Mouse (Mus musculus): ENCODE measurements at regions not wholly inside any gene's neighbourhood (a gene's known extent, or its start where the extent isn't known, plus 50 kb on each side); places are given as distances from the start of the nearest gene placed in this dataset.

- Histone ChIP-seq H3K9me3 (ENCODE audit: control insufficient read depth, low read length) (no peaks in the 10 kb centered on the region), H3K27ac (ENCODE audit: low read depth, low read length) (no peak overlapping the region), H3K36me3 (ENCODE audit: control insufficient read depth, insufficient read depth, low read length) (no peaks in the 10 kb centered on the region), H3K4me3 (ENCODE audit: low read depth, low read length) (no peak overlapping the region), H3K4me2 (no peak overlapping the region), H3K9ac (ENCODE audit: low read length) (no peak overlapping the region), H3K27me3 (ENCODE audit: control insufficient read depth, insufficient read depth, low read length) (no peaks in the 10 kb centered on the region), H3K4me1 (ENCODE audit: control insufficient read depth, insufficient read depth, low read length) (no peaks in the 10 kb centered on the region)
- DNase-seq (ENCODE audit: low spot score, missing footprints), result no peak
- WGBS, result 92% methylated on average over 10 of the region's 10 CpGs
- ATAC-seq (ENCODE audit: low FRiP score), result no peak
These were observed 80.6 kb upstream of the F13a1 start for GRCm38 (mm10) chr13:37130637-37131036.

- Histone ChIP-seq H3K27ac (ENCODE audit: low read depth, low read length) (no peak overlapping the region), H3K36me3 (ENCODE audit: control insufficient read depth, insufficient read depth, low read length) (no peaks in the 10 kb centered on the region), H3K4me3 (ENCODE audit: low read depth, low read length) (no peak overlapping the region), H3K4me2 (no peak overlapping the region), H3K27me3 (ENCODE audit: control insufficient read depth, insufficient read depth, low read length) (no peaks in the 10 kb centered on the region), H3K9me3 (ENCODE audit: control insufficient read depth, low read length) (no peaks in the 10 kb centered on the region), H3K9ac (ENCODE audit: low read length) (no peak overlapping the region), H3K4me1 (ENCODE audit: control insufficient read depth, insufficient read depth, low read length) (no peaks in the 10 kb centered on the region)
- DNase-seq (ENCODE audit: low spot score, missing footprints) (no peak), ATAC-seq (ENCODE audit: low FRiP score) (no peak)
- WGBS, result 91% methylated on average over 4 of the region's 4 CpGs
These were observed 71.6 kb upstream of the F13a1 start for GRCm38 (mm10) chr13:37121602-37122001.

GRCm38 (mm10) chr13:37120219-37120618, 70.2 kb upstream of the F13a1 start:
- H3K27me3 ChIP-seq (ENCODE audit: control insufficient read depth, insufficient read depth, low read length), result no peaks in the 10 kb centered on the region
- H3K9me3 ChIP-seq (ENCODE audit: control insufficient read depth, low read length), result no peaks in the 10 kb centered on the region
- H3K4me3 ChIP-seq (ENCODE audit: low read depth, low read length), result no peak overlapping the region
- H3K4me1 ChIP-seq (ENCODE audit: control insufficient read depth, insufficient read depth, low read length), result no peaks in the 10 kb centered on the region
- WGBS, result 86% methylated on average over 2 of the region's 2 CpGs
- no peaks in the 10 kb centered on the region for H3K36me3 ChIP-seq (ENCODE audit: control insufficient read depth, insufficient read depth, low read length)
- H3K4me2 ChIP-seq, result no peak overlapping the region
- DNase-seq (ENCODE audit: low spot score, missing footprints), result no peak
- H3K27ac ChIP-seq (ENCODE audit: low read depth, low read length), result no peak overlapping the region
- ATAC-seq (ENCODE audit: low FRiP score), result no peak
- H3K9ac ChIP-seq (ENCODE audit: low read length), result no peak overlapping the region

GRCm38 (mm10) chr13:37114324-37114723, 64.3 kb upstream of the F13a1 start:
- H3K27ac ChIP-seq (ENCODE audit: low read depth, low read length), result no peak overlapping the region
- H3K9me3 ChIP-seq (ENCODE audit: control insufficient read depth, low read length), result no peaks in the 10 kb centered on the region
- H3K27me3 ChIP-seq (ENCODE audit: control insufficient read depth, insufficient read depth, low read length), result no peaks in the 10 kb centered on the region
- ATAC-seq (ENCODE audit: low FRiP score), result no peak
- 92% methylated on average over 5 of the region's 5 CpGs for WGBS
- no peaks in the 10 kb centered on the region for H3K4me1 ChIP-seq (ENCODE audit: control insufficient read depth, insufficient read depth, low read length)
- no peak overlapping the region for H3K4me2 ChIP-seq
- no peak for DNase-seq (ENCODE audit: low spot score, missing footprints)
- no peak overlapping the region for H3K4me3 ChIP-seq (ENCODE audit: low read depth, low read length)
- H3K9ac ChIP-seq (ENCODE audit: low read length), result no peak overlapping the region
- no peaks in the 10 kb centered on the region for H3K36me3 ChIP-seq (ENCODE audit: control insufficient read depth, insufficient read depth, low read length)

DNA sequence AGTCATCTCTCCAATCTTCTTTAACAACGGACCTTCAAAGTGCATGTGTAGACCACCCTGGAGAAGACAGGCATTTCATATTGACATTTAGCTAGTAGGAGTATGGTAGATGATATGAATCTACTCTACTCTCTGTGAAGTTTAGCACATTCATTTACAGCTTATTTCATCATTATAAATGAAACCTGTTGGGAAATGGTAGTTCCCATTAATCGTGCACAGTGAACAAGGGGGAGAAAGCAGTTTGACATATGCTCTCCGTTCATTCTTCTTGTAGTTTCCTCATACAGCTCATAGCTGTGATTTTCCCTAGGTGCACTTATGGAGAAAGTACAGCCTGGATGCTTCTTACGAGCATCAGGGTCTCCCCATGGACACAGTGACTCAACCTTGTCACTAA, 61.7 kb upstream of the F13a1 start:
- H3K27me3 ChIP-seq (ENCODE audit: control insufficient read depth, insufficient read depth, low read length), result no peaks in the 10 kb centered on the region
- H3K4me3 ChIP-seq (ENCODE audit: low read depth, low read length), result no peak overlapping the region
- no peak overlapping the region for H3K27ac ChIP-seq (ENCODE audit: low read depth, low read length)
- H3K36me3 ChIP-seq (ENCODE audit: control insufficient read depth, insufficient read depth, low read length), result no peaks in the 10 kb centered on the region
- no peak overlapping the region for H3K9ac ChIP-seq (ENCODE audit: low read length)
- no peak overlapping the region for H3K4me2 ChIP-seq
- no peak for DNase-seq (ENCODE audit: low spot score, missing footprints)
- H3K4me1 ChIP-seq (ENCODE audit: control insufficient read depth, insufficient read depth, low read length), result no peaks in the 10 kb centered on the region
- ATAC-seq (ENCODE audit: low FRiP score), result no peak
- H3K9me3 ChIP-seq (ENCODE audit: control insufficient read depth, low read length), result no peaks in the 10 kb centered on the region
- 90% methylated on average over 4 of the region's 4 CpGs for WGBS

GRCm38 (mm10) chr13:37107721-37108120, 57.7 kb upstream of the F13a1 start:
- no peaks in the 10 kb centered on the region for H3K9me3 ChIP-seq (ENCODE audit: control insufficient read depth, low read length)
- WGBS, result 77% methylated on average over 5 of the region's 5 CpGs
- no peak for DNase-seq (ENCODE audit: low spot score, missing footprints)

DNA sequence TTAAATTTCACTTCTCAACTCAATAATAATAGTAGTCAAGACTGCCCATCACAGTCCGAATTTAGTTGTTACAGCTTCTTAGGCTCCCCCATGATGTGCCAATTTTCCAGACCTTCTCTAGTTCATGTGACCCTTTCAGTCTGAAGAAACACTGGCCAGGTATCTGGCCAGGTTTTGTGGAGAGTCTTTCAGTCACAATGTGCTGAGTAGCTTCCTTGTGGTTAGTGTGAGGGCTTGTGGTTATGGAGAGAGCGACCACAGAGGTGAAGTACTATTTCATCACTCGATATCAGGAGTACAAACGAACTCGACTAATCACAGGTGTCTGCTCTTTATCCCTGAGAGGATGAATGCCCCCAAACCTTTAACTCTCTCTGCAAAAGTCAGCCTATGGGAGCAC, 56.0 kb upstream of the F13a1 start:
- Histone ChIP-seq H3K9me3 (ENCODE audit: control insufficient read depth, low read length) (no peaks in the 10 kb centered on the region), H3K4me2 (no peak overlapping the region), H3K4me3 (ENCODE audit: low read depth, low read length) (no peak overlapping the region), H3K27me3 (ENCODE audit: control insufficient read depth, insufficient read depth, low read length) (no peaks in the 10 kb centered on the region), H3K9ac (ENCODE audit: low read length) (no peak overlapping the region), H3K27ac (ENCODE audit: low read depth, low read length) (no peak overlapping the region), H3K4me1 (ENCODE audit: control insufficient read depth, insufficient read depth, low read length) (no peaks in the 10 kb centered on the region), H3K36me3 (ENCODE audit: control insufficient read depth, insufficient read depth, low read length) (no peaks in the 10 kb centered on the region)
- no peak for DNase-seq (ENCODE audit: low spot score, missing footprints)
- 93% methylated on average over 5 of the region's 5 CpGs for WGBS
- no peak for ATAC-seq (ENCODE audit: low FRiP score)

More at GRCm38 (mm10) chr13:37107721-37108120, 57.7 kb upstream of the F13a1 start:
- Histone ChIP-seq H3K4me2 (no peak overlapping the region), H3K4me3 (ENCODE audit: low read depth, low read length) (no peak overlapping the region), H3K9ac (ENCODE audit: low read length) (no peak overlapping the region), H3K27me3 (ENCODE audit: control insufficient read depth, insufficient read depth, low read length) (no peaks in the 10 kb centered on the region), H3K36me3 (ENCODE audit: control insufficient read depth, insufficient read depth, low read length) (no peaks in the 10 kb centered on the region), H3K27ac (ENCODE audit: low read depth, low read length) (no peak overlapping the region), H3K4me1 (ENCODE audit: control insufficient read depth, insufficient read depth, low read length) (no peaks in the 10 kb centered on the region)
- no peak for ATAC-seq (ENCODE audit: low FRiP score)

DNA sequence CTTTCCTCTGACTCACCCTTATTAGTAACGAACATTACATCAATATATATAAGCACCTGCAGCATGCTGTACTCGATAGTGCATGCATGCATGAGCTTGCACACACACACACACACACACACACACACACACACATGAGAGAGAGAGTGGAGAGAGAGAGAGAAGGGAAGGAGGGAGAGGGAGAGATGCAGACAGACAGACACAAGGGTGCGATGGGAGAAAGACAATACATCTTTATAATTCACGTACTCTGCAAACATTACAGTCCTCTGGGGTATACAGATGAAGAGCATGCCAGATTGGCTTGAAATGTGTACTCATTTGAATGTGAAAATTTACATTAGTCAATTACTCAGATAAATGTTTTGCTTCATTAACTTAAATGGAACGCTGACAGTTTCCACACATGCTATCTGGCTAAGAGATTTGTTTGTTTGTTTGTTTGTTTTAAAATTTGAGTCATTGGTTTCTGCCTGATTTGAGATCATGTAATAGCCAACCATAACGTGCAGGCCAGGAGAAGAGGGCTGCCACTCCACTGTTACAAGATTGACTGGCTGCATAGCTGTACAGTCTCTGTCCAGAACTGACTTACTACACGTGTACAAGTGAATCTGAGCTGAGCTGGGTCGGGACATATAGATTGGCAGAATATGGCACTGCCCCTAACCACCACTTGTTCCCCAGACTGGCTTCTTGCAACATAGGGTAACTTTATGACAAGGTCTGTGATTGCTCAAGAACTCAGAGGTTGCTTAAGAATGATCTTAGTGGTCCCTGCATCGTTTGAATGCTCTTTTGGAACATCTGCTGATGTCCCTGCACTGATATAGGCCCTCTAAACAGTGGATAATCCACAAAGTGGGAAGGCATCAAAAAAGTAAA, 54.6 kb upstream of the F13a1 start:
- H3K4me1 ChIP-seq (ENCODE audit: control insufficient read depth, insufficient read depth, low read length), result no peaks in the 10 kb centered on the region
- DNase-seq (ENCODE audit: low spot score, missing footprints), result no peak
- H3K4me3 ChIP-seq (ENCODE audit: low read depth, low read length), result no peak overlapping the region
- no peaks in the 10 kb centered on the region for H3K27me3 ChIP-seq (ENCODE audit: control insufficient read depth, insufficient read depth, low read length)
- no peaks in the 10 kb centered on the region for H3K36me3 ChIP-seq (ENCODE audit: control insufficient read depth, insufficient read depth, low read length)
- ATAC-seq (ENCODE audit: low FRiP score), result no peak
- WGBS, result 74% methylated on average over 9 of the region's 9 CpGs
- no peak overlapping the region for H3K27ac ChIP-seq (ENCODE audit: low read depth, low read length)
- no peaks in the 10 kb centered on the region for H3K9me3 ChIP-seq (ENCODE audit: control insufficient read depth, low read length)
- H3K9ac ChIP-seq (ENCODE audit: low read length), result no peak overlapping the region
- no peak overlapping the region for H3K4me2 ChIP-seq

DNA sequence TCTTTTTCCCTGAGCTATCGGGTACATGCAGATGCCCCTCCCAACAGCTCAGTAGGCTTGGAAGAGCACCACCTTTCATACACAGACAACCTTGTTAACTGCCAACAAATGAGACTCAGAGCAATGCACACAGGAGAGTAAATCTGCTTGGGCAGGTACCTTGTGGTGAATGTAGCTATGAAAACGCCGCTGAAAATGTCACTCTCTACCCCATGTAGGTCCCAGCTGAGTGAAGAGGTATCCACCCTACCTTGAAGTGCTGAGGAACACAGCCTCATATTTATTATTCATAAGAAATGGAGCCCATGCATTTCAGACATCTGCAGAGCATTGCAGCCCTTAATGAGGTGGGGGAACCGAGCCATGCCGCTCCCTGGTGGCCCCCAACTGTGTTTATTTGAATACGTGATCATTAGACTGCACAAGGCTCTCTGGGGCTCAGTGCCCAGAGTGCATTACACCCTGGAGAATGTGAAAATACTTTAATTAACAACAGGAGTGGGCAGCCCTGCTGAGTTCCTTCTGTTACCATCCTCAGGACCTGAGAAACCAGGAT, 53.8 kb upstream of the F13a1 start:
- no peak overlapping the region for H3K4me3 ChIP-seq (ENCODE audit: low read depth, low read length)
- no peak overlapping the region for H3K27ac ChIP-seq (ENCODE audit: low read depth, low read length)
- no peaks in the 10 kb centered on the region for H3K36me3 ChIP-seq (ENCODE audit: control insufficient read depth, insufficient read depth, low read length)
- no peak overlapping the region for H3K4me2 ChIP-seq
- no peak for DNase-seq (ENCODE audit: low spot score, missing footprints)
- H3K27me3 ChIP-seq (ENCODE audit: control insufficient read depth, insufficient read depth, low read length), result no peaks in the 10 kb centered on the region
- H3K4me1 ChIP-seq (ENCODE audit: control insufficient read depth, insufficient read depth, low read length), result no peaks in the 10 kb centered on the region
- H3K9ac ChIP-seq (ENCODE audit: low read length), result no peak overlapping the region
- 52% methylated on average over 6 of the region's 6 CpGs for WGBS
- no peak for ATAC-seq (ENCODE audit: low FRiP score)
- no peaks in the 10 kb centered on the region for H3K9me3 ChIP-seq (ENCODE audit: control insufficient read depth, low read length)
